Mouse (Mus musculus) left cerebral cortex, adult 9 months (tissue): ENCODE measurements around the gene Cln5.

Source experiments
- DNase-seq, 2 experiments: peaks; one replicate each; pipeline ENCODE4 v3.0.0; 2022; ENCODE audit warnings: low spot score in 2 of 2

Gene Cln5

GRCm38 (mm10) chr14:103069864-103070611 is at the start of gene Cln5:
Gene Cln5 (plus strand): TSS chr14:103070216.
- DNase-seq = peak; percentile 75 to 87

GRCm38 (mm10) chr14:103029203-103029602 is 40.8 kb upstream of the Cln5 start:
- DNase-seq = no peak

- peak in 1 of 2 experiments; percentile 15 for DNase-seq
These were observed 36.7 kb upstream of the Cln5 start for GRCm38 (mm10) chr14:103033271-103033823.

- DNase-seq = peak in 1 of 2 experiments; percentile 16
These were observed 35.9 kb upstream of the Cln5 start for GRCm38 (mm10) chr14:103034076-103034475.

GRCm38 (mm10) chr14:103037016-103037415 is 33.0 kb upstream of the Cln5 start:
- DNase-seq = no peak

- DNase-seq = no peak
These were observed 23.3 kb upstream of the Cln5 start, which contains the start of gene Acod1 for GRCm38 (mm10) chr14:103046677-103047076. Gene Acod1 (plus strand): TSS chr14:103046977.

- DNase-seq = no peak
These were observed 21.5 kb upstream of the Cln5 start for GRCm38 (mm10) chr14:103048292-103049086.

- DNase-seq = peak in 1 of 2 experiments; percentile 85
These were observed 18.8 kb upstream of the Cln5 start for GRCm38 (mm10) chr14:103051159-103051769.

- no peak for DNase-seq
These were observed 15.3 kb upstream of the Cln5 start for GRCm38 (mm10) chr14:103054731-103055130.

- DNase-seq = no peak
These were observed 13.4 kb upstream of the Cln5 start for GRCm38 (mm10) chr14:103056601-103057000.

- DNase-seq = no peak
These were observed 11.0 kb upstream of the Cln5 start for GRCm38 (mm10) chr14:103058998-103059397.

GRCm38 (mm10) chr14:103059495-103059894 is 10.5 kb upstream of the Cln5 start:
- DNase-seq = no peak

- DNase-seq = peak in 1 of 2 experiments; percentile 88
These were observed 4.5 kb upstream of the Cln5 start for GRCm38 (mm10) chr14:103065294-103066167.

- no peak for DNase-seq
These were observed 552 bp upstream of the Cln5 start for GRCm38 (mm10) chr14:103069465-103069863.

GRCm38 (mm10) chr14:103070790-103071189 is 774 bp downstream of the Cln5 start:
- no peak for DNase-seq

- no peak for DNase-seq
These were observed 1.5 kb downstream of the Cln5 start for GRCm38 (mm10) chr14:103071471-103071870.

GRCm38 (mm10) chr14:103072731-103073130 is 2.7 kb downstream of the Cln5 start:
- no peak for DNase-seq

- DNase-seq = no peak
These were observed 3.8 kb downstream of the Cln5 start for GRCm38 (mm10) chr14:103073825-103074224.

GRCm38 (mm10) chr14:103075166-103075565 is 5.2 kb downstream of the Cln5 start:
- no peak for DNase-seq

GRCm38 (mm10) chr14:103077272-103078005 is 7.4 kb downstream of the Cln5 start:
- no peak for DNase-seq
